Mouse (Mus musculus) thymus, postnatal 10 days (tissue): ENCODE data around the gene Ctnna2.

Experiments used
- DNase-seq, 2 experiments: peaks; one replicate each; pipeline ENCODE4 v3.0.0; 2021; ENCODE audit warnings: low spot score in 2 of 2

Ctnna2 gene

DNA sequence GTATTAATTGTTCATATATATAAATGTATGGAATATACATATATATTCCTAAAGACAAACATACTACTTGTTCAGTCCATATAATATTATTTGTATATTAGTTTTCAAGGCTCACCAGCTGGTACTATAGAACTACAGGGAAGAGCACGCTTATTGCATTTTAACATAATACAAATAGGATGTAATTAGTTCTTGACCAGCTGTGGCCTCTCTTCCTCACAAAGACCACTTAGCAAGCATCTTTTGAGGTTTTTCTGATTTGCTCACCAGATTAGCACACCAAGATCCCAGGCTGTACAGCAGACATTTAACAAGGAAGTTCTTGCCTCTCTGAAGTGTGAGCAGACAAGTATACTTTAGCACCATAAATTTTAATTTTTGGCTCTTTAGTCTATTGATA is 152.0 kb downstream of the Ctnna2 start:
- no peak for DNase-seq

DNA sequence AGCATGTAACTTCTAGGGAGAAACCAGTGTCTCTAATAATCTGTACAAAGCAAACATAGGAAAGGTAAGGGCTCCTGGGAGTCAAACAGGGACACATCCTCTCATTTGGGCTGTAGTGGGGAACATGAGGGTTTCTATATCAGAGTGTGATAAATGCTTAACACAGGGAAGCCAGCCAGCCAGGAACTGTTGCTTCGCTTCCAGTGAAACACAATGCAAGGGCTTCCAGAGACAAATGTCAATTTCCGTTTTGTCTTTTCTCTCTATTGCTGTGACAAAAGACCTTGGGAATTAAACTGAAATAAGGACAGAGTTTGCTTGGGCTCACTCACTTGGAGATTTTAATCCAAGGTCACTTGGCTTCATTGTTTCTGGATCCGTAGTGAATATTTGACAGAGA is 162.4 kb downstream of the Ctnna2 start:
- no peak for DNase-seq

DNA sequence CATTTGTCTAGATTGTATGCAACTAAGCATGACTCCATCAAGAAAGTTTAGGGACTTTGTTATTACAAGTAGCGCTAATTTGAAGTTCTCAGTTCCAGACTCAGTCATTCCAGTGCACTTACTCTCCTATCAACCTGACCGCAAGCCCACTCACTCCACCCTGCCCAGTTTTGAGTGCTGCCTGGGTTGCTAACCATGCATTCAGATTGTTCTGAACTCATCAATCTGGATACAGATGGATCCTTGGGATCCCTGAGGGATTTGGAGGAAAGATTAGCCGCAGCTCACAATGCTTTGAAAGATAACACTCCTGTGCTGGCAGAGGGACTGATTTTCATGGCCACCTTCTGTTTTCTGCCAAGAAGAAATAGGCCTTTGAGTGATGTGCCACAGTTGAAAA is 168.5 kb downstream of the Ctnna2 start:
- no peak for DNase-seq

DNA sequence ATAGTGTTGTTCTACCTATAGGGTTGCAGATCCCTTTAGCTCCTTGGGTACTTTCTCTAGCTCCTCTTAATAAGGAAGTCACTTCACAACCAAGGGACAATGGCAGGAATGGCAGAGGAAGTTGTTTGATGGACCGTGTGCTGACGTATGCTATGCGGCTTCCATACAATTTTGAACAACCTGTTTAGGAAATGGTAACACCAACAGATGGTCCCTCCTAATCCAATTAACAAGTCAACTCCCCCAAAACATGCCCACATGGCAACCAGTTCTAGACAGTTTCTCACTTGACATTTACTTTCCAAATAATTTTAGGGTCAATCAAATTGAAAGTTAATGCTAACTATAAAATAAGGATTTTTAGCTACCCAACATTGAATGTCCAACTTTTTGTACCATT is 176.9 kb downstream of the Ctnna2 start:
- DNase-seq, result no peak

DNA sequence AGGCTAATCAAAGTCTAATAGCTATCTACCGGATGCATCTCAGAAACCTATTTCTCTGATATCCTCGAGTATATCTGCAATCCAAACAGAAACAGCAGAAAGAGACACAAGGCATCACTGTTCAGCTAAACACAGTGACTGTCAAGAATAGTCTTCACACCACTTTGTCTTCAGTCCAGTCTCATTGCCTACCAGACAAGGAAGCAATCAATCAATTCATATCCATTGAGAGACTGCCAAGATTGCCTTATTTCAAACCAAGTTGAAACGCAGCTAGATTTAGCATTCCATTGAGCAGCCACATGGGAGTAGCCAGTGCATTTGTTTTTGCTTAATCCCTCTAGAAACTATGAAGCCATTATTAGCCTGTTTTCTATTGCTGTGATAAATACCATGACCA is 196.2 kb downstream of the Ctnna2 start:
- no peak for DNase-seq

DNA sequence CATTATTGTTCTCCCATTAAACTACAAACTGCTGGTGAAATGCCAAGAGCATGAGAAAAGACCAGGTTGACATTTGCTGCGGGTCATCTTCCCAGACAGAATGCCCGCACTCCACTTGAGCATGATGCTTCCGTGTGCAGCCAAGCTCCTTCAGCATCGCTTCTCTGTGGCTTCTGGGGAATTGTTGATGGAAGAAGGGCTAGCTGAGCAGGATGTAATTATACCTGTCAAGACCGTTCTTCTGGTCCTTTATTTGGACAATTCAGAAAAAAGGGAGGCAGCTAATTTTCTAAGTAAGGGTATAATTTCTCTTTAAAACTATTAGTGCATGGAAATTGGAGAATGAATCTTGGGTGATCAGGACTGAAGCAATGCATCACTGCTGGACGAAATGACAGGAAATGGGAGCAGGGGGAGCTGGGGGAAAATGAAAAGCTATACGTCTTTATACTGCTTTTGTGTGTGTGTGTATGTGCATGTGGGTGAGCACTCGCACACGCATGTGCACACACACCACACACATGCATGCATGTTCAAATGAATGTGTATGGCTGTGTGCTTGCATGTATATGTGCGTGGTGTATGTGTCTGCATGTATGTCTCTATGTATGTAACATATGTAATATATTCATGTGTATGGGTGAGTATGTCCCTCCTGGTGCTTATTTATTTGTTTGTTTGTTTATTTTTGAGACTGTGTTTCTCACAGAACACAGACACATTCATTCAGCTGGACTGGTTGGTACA is 211.0 kb downstream of the Ctnna2 start:
- DNase-seq, result no peak

DNA sequence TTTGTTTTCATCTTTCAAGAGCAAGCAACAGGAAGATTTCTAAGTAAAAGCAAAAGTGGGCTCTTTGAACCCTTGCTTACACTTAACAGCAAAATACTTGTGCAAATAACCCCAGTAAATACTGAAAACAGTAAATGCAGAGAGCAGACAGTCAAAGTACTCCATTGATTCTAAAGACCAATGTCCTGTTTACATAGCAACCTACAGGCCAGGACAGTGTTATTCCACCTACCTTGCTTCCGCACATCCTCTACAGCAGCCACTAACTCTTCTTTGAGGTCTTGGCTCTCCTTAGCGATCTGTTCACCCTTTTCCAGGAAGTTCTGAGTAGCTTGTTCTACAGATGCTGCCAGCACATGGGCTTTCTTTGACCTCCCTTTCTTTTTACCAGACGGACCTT is 221.3 kb downstream of the Ctnna2 start:
- no peak for DNase-seq

DNA sequence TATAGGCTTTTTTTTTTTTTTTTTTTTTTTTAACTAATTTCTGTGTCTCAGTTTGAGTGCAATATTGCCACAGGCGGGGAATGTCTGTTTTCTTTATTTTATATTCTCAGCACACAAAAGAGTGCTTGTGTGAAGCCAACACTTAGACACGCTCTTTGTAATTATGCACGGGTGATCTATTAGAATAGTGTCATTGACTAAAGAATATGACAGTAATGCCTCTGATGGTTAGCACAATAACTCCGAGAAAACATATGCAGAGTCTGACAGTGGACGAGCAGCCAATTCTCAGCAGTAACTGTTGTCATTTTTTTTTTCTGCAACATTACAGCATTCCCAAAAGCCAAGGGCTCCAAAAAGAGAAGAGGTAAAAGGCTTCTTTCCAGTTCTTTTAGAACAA is 234.1 kb downstream of the Ctnna2 start:
- no peak for DNase-seq

DNA sequence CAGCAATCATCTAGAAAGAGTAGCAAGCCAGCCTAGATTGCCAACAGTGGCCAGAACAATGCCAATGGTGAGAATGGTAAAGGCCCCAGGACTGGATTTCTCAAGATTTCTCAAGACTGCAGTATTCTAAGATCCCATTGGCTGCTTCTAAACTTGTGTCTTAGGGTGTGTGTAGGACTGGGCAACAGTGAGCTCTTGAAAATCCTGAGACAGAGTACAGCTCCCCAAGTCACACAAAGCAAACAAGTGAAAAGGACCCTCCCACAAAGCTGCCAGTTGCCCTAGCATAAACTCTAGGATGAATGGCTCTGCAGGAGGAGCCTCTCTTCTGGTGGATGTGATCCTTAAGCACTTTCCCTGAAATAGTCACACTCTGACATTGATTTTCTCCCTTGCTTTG is 235.8 kb downstream of the Ctnna2 start:
- DNase-seq, result no peak

DNA sequence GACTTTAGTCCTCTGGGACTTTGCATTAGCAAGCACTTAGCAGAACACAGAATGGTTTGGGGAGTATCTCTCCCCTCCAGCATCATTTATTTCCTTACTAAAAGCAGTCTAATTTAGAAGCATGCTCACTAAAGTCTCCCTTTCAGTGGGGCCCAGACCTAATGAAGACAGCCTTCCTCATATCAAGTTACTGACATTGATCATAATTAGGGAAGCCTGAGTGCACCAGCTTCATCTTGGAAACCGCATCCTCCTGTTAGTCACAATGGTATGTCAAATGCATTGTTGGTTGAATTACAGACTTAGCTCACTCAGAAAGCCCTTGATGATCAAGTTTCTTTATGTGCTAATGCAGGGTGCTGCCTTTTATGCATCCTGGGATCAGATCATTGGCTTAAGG is 236.5 kb downstream of the Ctnna2 start:
- DNase-seq, result no peak

DNA sequence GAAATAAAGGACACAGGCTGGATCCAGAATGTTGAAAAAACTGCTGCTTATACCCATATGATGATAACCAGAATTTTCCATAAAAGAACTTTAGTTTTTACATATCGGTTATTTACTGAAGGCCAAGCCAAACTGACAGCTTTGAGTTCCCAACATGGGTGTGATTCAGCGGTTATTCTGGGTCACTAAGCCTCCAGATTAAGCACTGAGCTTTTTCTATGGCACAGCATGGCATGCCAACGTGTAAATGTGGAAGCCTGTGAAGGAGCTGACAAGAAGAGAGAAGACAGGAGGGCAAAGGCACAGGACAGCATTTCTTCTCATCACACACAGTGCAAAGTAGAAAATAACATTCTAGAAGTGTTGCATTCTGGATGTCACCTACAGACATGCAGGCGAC is 240.9 kb downstream of the Ctnna2 start:
- DNase-seq, result no peak

DNA sequence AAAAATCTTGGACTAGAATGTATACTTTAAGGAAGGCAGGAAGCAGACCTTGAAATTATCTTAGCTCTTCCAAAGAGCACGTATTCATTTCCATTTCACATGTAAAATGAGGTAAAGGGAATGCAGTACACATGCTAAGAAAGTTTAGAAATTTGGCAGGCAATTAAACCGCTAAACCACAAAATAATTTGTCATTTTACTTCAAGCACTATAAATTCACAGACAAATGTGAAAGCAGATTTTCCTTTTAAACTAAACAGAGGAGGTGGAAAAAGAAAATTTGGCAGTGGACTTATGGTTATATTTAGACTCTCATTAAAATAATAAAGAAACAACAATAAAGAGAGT is 254.6 kb downstream of the Ctnna2 start:
- no peak for DNase-seq

DNA sequence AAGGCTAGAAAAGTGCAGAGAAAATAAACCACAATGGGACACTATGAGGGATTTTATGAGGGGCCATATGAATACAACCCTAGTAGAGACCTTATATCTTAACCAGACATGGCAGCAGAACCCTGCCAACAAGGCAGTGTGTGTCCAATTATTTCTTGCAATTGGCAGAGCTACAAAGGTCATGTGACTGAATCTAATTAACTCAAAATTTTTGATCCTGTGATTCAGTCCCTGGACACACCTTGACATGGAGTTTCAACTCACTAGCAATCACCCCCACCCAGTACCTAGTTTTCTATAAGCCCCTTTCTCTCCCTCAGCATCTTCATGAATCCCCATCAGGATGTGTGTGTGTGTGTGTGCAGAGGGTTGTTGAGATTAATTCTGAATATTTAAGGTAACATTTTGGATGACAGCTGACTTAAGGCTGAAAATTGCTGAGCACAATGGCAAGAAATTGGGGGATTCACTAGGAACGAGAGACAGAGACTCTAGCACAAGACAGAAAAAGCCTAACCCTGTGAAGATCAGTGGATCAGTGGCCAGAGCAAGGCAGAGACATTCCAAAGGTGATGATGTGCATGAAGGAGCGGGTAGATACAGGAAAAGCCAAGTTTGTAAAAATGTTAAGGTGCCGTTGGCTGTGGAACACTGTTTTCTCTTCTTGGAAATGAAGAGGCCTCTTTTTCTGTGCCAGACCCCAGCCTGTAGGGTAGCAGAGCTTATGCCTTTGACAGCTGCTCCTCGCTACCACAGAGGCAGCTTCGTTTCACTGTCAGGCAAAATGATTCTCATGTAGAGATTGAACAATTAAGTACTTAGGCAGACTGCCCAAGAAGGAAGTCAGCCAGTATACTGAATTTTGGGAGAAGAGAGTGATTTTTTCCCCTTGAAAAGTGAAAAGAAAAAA is 255.2 kb downstream of the Ctnna2 start:
- DNase-seq, result no peak

DNA sequence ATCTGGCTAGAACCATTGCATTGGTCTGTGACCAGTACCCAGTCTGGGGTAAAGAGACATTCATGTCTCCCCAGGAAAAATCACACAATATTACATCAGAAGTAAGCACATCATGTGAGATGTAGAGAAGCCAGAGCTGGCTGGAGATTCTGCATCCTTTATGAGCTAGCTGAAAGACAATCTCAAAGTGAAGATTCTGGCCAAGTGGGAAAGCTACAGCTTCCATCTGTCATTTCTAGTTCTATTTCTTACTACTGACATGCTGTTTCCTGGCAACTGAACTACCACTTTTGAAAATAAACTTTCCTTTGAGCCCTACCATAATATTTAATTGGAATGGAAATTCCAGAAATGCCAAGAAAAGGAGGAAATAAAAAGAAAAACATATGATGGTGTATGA is 285.4 kb downstream of the Ctnna2 start:
- no peak for DNase-seq

DNA sequence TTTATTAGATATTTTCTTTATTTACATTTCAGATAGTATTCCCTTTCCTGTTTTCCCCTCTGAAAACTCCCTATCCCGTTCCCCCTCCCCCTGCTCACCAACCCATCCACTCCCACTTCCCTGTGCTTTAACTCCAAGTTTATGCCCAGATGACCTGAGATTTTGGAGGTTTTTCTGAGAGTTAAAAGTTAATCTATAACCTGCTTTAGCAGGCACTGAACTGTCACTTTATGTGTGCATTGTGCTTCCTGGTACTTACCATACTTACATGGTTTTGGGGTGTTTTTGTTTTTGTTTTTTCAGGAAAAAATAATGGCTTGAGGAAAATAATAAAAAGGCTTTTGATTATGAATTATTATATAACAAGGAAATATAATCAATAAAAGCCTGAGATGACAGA is 292.3 kb downstream of the Ctnna2 start:
- DNase-seq, result no peak

DNA sequence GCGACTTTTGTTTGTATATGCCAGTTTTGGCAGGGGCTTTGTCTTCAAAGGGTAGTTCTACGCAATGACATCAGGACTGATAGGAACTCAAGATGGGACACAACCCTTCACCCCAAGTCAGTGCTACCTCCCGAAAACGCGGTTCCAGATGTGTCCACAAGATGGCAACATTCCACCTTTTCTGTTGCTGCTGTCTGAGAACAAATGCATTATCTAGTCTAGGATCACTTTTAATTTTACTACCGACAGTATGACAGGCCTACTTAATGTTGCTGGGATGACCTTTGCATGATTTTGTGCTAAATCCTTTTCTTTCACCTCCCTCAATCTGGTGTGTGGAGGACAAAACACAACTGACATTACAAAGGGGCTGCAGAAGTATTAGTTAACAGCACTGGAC is 329.4 kb downstream of the Ctnna2 start:
- DNase-seq, result no peak

DNA sequence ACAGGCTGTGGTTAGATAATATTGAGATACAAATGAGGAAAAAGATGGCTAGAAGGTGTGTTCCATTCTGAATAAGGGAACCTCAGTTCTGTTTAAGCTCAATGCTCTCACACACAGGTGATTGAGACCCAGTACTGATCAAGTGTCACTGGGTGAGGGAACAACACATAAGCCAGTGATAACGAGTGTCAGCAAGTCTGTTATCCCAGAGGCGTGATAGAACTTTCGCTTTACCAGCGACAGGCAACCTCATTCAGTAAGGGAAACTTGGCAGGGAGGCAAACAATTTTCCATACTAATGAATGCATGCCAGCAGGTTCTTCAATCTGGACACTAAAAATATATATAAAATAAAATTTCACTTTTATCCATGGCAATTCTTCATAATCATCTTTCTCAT is 334.9 kb downstream of the Ctnna2 start:
- no peak for DNase-seq

DNA sequence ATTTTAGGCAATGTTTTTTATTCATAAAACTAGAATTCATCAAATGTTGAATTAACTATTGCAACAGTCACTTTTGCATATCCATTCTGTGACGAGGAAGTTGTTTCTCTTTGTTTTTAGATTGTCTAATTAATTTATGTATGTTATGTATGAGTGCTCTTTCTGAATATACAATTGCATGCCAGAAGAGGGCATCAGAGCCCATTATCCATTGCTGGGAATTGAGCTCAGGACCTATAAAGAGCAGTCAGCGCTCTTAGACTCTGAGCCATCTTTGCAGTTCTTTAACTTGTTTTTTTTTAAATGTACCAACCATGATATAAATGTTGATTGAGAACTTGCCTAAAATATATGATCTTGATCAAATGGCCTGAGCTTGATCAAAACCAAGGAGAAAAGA is 340.7 kb downstream of the Ctnna2 start:
- DNase-seq, result no peak

DNA sequence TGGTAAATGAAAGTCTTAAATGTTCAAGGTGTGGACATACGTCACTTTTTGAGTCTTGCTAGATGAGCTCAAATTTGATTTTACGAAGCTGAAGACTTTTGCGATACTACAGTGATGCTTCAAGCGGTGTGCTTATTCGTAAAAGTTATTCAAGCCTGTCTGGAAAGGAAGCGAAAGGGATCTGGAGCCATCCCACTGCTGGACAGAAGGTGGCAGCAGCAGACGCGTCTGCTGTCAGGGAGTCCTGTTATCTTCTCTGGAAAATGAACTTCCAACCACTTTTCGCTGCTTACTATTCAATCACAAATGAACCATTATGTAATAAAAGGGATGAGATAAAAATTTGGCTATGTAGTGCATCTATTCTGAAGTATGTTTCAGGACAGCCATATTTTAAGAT is 345.5 kb downstream of the Ctnna2 start:
- DNase-seq, result no peak

DNA sequence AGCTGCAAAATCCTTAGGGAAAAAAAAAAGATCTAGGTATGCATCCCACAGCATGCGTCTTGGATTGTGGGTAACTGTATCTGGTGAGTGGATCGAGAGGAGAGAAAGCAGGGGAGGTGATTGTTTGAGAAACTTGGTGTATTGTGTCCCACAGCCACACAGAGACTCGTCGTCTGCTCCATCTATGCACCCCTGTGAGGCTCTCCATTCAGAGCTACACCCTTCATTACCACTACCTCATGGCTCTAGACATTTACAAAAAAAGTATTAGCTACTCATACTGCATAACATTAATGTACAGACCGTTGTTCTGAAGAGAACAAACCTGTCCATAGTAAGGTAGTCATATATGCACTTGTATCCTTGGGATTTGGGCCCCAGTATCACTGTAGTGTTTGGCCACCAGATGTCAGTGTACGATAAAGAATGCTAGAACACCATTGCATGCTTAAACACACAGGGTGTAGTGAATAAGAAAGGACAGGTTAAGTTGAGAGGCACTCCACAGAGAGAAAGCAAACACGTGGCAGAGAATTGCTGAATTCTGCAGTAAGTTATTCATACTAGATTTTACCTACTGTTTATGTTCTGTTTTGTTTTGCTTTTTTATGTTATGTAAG is 350.8 kb downstream of the Ctnna2 start:
- no peak for DNase-seq

DNA sequence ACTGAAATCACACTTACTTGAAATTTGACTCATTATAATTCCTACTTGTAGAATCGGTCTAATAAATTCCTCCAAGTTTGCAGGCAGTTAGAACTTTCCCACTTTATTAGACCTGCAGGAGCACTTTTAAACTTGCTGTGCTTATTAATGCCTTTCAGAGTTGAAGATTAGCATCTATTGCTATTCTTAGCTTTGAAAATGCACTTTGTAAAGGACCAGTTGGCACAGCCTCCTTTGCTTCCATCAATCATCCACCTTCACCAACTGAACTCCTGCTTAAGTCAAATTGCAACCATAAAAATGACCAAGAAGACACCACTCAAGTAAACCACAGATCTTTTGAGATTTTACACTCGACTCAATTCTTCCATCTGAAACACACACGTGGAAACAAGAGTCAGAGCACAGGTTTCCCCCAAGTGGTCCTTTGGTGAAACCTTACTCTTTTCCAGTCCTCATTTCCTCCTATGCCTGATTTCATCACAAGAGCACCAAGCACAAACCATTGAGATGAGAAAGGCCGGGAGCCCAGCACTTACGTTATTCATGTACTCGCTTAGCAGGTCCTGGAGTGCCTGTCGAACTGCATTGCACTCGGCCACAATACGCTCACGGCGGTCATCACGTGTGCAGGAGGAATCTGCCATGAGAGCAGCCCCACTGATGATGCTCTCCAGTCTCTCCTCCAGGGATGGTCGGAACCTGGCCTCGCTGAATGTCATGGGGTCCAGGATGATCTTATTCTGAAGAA is 374.7 kb downstream of the Ctnna2 start:
- DNase-seq, result no peak

DNA sequence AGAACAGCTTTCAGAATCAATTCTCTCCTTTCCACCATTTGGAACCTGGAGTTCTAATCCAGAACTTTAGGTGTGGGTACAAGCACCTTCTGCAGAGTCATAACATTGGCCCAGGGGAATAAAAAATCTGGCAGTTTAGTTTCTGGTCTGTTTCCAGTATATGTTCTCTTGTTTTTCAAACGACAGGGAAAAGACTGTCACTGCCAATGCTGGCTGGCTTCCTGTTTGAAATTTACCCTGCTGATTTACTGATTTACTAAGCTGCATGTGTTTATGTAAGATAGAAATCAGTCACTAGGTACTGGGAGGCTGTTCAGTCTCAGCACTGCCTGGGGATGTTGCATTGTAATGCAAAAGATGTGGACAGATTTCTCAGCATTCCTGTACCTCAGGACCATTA is 375.6 kb downstream of the Ctnna2 start:
- DNase-seq, result no peak
